Mouse (Mus musculus): ENCODE results near the gene Slc4a11.
"Not testable (repeated sequence)": the region's sequence is repeated elsewhere in the genome, so short reads cannot be mapped to it uniquely, and the experiment has no call there.

Gene Slc4a11

DNA sequence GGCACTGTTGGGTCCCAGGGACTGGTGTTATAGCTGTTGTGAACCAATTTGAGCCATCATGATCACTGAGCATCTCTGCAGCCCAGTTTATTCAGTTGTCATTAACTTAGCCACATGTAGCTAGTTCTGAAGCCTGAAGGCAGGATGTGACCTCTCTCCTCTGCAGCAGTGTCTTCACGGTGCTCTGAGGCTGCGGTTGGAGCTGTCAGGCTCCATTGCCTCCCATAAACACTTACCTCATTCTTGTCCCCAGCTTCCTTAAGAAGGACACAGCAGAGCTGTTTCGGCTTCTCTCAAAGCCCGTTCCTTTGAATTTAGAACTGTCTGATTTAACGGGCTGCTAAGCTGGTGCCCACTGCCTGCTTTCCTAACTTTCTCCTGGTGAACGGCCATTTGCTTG is 17.4 kb downstream of the Slc4a11 start:
- DNase-seq (ENCODE audit: low read depth, low spot score), result no peak

- no peak for DNase-seq (ENCODE audit: low read depth, low spot score)
Observed at GRCm38 (mm10) chr2:130679154-130679553, 18.2 kb downstream of the Slc4a11 start.

GRCm38 (mm10) chr2:130677211-130677610 is 20.1 kb downstream of the Slc4a11 start:
- DNase-seq (ENCODE audit: low read depth, low spot score), result no peak

DNA sequence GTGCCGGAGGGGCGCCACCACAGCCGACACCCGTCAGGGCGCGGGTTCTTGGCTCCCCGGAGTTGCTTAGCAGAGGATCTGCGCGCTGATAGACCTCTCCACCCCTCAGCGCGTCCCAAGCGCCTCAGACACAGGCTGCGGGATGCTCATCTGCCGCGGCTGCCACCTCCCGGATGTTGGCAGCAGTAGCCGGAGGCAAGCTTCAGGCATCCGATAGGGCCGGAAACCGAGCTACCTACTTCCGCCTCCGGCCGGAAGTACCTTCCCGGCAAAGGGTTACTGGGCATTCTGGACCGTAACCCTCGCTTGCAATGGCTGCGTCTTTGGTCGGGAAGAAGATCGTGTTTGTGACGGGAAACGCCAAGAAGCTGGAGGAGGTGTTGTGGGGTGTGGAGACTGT is 29.8 kb downstream of the Slc4a11 start, which contains the start of gene Itpa:
Itpa (plus strand) TSS at position 52 of the 400 bp plus-strand sequence.
- peak; percentile 75 for DNase-seq (ENCODE audit: low read depth, low spot score)

DNA sequence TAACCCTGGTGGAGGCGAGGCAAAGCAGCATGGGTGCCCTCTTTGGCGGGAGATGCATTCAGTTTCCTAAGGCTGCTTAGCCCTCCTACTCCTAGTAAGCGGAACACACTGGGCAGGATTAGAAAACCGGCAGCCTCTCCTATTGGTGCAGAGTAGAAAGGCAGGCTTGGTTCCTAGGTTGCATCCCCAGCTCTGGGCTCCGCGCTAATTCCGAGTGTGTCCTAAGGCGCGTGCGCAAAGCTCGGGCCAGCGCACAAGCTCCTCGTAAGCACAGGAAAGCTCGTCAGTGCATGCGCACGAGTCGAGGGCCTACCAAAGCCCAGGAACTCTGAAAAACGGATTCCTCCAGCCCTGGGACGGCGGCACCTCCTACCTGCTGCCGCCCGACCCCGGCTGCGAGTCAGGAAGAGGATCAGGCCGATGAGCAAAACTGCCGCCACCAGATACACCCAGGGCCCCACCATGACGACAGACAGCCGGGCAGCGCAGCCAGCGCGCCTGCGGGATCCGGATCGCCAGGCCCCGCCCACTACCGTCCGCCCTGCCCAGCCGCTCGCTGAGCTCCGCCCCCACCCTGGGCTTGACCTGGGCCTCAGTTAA is 33.1 kb downstream of the Slc4a11 start, which contains the start of gene Ddrgk1:
Ddrgk1 (minus strand) TSS at position 558 of the 600 bp plus-strand sequence.
- peak; percentile 92 for DNase-seq (ENCODE audit: low read depth, low spot score)

DNA sequence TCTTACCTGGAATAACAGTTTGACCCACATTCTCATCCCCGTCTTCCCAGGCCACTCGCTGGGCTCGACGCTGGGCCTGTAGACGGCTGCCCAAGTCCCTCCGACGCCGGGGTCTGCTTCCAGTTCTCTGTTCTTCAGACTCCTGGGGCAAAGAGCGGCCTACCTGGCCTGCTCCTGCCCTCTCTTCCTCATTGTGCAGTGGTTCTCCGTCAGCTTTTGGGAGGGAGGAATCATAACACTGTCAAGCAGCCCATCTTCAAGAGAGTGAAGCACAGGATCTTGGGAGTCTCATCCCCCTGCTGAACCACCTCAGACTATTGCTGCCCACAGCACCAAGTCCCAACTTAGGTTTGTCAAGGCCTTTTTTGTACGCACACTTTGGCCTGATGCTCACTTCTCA is 34.0 kb downstream of the Slc4a11 start:
- DNase-seq (ENCODE audit: low read depth, low spot score), result no peak

DNA sequence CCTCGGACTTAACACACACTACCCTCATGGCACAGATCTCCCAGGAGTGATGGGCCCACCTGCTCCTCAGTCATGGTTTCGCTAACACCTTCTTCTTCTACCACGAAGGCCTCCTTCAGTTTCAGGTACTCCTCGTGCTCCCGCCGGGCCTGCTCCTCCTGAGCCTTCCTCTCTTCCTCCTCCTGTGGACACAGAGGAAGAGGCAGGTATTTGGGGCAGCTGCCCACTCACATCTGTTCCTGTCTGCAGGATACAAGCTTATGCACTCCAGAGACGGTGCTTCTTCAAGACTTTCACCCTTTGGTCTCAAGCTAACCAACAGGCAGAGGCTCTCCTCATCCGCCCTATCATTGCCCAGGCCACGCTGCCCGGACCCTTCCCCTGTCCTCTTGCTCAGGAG is 38.8 kb downstream of the Slc4a11 start:
- DNase-seq (ENCODE audit: low read depth, low spot score), result no peak

- DNase-seq (ENCODE audit: low read depth, low spot score), result no peak
Observed at GRCm38 (mm10) chr2:130657541-130657940, 39.8 kb downstream of the Slc4a11 start.

DNA sequence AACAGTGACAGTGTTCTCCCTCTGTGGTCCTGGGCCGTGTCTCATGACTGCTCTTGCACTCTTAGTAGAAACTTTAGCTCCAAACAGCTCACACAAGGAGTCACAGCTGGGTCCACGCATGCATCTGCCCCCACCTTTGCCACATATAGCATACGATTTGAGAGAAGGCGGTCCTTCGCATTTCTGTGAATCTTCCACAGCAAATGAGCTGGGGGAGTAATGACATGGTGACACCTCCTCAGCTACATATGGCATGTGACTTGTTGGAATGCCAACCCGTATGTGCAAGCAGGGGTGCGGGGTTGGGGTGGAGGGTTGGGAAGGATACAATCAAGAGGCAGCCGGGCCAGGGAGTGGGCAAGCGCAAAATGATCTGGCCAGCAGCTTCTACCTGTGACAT is 40.8 kb downstream of the Slc4a11 start:
- no peak for DNase-seq (ENCODE audit: low read depth, low spot score)

GRCm38 (mm10) chr2:130655660-130656339 is 41.5 kb downstream of the Slc4a11 start:
- no peak for DNase-seq (ENCODE audit: low read depth, low spot score)

GRCm38 (mm10) chr2:130653760-130654159 is 43.6 kb downstream of the Slc4a11 start:
- no peak for DNase-seq (ENCODE audit: low read depth, low spot score)

DNA sequence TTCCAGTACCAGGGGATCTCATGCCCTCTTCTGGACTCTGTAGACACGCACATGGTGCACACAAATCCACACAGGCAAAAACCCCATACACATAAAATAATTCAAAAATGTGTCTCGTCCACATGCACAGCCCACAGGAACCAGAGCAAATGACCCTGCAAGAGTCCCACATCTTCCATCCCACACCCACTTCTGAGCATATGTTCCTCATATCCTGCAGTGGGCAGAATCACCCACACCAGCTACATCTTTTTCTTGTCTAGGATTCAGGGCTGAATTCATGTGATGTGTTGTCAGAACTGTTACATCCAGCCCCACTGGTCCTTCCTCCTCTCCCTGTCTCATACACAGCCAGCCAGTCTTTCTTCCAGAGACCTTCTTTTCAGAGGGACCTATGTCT is 44.0 kb downstream of the Slc4a11 start:
- no peak for DNase-seq (ENCODE audit: low read depth, low spot score)

DNA sequence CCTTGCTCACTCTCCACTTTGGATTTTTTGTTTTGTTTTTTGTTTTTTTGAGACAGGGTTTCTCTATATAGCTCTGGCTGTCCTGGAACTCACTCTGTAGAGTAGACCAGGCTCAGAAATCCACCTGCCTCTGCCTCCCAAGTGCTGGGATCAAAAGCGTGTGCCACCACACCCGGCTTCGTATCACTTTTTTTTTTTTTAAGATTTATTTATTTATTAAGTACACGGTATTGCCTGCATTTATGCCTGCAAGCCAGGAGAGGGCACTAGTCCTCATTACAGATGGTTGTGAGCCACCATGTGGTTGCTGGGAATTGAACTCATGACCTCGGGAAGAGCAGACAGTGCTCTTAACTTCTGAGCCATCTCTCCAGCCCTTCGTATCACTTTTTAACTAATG is 48.3 kb downstream of the Slc4a11 start:
- not testable (repeated sequence) for DNase-seq (ENCODE audit: low read depth, low spot score)

- no peak for DNase-seq (ENCODE audit: low read depth, low spot score)
Observed at GRCm38 (mm10) chr2:130645198-130645597, 52.1 kb downstream of the Slc4a11 start.

DNA sequence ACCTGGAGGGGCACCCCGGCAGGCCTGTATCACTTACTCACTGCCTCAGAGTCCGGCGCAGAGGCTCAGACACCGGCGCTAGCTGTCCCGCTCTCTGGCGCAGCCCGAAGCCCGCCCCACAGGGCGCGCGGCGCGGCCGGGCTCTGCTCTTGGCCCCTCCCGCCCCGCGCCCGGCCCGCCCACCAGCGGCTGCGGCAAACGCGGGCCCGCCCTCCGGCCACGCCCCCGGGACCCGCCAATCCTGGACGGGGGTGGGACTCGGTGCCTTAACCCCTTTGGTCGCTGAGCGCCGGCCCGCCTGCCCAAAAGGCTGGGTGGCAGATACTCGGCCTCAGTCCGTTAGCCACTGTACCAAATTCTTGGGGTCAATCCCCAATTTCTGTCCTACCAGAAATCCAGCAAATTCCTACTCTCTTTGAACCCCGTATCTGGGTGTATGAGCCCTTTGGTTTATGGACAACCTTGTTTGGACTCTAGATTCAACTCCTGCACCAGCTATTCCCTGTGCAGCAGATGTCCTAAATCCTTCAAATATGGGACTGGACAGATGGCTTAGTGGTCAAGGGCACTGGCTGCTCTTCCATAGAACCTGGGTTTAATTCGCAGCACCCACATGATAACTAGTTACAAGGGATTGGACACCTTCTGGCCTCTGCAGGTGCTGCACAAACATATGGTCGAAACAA is 54.5 kb downstream of the Slc4a11 start, which contains the start of gene Lzts3:
Lzts3 (minus strand) TSS at position 120 of the 686 bp plus-strand sequence.
- DNase-seq (ENCODE audit: low read depth, low spot score), result no peak

GRCm38 (mm10) chr2:130642197-130642660 is 55.1 kb downstream of the Slc4a11 start:
- no peak for DNase-seq (ENCODE audit: low read depth, low spot score)

DNA sequence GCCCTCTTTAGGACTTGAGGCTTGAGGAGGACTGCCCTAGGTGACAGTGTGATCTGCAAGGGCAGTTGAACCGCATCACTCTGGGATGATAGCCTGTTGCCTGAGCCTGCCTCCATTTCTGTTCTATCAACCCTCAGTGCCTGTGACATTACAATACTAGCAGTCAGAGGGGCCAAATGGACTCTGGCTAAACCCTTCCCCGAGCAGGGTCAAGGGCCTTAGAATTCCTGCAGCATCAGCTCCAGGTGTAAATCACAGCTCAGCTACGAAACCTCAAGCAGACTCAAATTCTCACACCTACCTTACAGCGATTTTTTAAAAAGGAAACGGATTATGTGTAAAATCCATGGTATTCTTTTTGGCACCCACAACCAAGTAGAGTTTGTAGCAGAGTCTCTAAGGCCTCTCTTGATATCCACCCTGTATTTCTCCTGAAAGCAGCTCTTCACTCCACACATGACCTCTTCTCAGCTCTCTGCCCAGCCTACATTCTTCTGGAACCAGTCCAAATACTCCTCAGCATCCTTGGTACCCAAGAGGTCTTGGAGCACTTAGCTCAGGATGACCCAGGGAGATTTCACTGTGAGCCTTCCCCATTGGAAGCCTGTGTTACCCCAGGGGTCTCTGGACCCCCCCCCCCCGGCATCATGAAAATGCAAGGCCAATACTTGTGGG is 55.8 kb downstream of the Slc4a11 start:
- no peak for DNase-seq (ENCODE audit: low read depth, low spot score)

DNA sequence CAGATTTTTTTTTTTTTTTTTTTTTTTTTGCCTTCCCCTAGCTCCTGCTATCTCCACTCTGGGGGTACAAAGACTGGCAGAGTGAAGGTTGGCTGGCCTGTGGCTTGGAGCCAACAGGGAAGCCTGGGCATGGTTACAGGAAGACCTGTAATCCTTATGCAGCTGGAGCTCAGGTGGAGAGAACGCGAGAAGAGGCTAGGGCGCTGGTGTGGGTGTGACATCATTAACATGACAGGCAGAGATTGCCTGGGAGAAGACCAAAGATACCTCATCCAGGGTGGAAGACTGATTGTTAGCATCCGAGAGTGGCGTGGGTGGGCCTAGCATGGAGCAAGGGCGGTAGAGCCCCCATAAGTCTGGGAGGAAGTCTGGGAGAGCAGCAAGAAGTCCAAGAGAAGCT is 58.0 kb downstream of the Slc4a11 start:
- no peak for DNase-seq (ENCODE audit: low read depth, low spot score)

DNA sequence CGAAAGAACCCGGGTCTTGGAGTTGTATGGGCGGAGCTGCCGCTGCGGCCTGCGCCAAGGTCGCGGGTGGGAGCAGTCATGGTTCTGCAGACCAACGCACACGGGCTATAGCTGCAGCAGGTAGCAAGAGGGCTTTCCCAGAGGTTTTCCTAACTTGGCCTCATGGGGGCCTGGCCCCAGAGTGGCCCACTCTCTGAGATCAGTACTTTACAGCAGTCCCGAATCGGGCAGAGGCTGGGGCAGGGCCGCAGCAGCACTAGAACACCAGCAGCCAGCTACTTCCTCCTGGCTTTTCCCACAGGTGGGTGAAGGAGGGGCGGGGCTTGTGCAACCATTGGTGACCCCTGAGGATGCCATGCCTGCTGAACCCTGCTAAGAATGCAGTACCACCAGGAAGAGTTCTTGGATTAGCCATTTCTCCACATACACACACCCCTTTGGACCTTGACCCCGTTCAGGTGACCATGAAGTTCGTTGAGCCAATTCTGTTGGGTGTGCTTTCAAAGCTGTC is 59.2 kb downstream of the Slc4a11 start:
- DNase-seq (ENCODE audit: low read depth, low spot score), result no peak

- DNase-seq (ENCODE audit: low read depth, low spot score), result no peak
Observed at GRCm38 (mm10) chr2:130635847-130636246, 61.5 kb downstream of the Slc4a11 start.

- no peak for DNase-seq (ENCODE audit: low read depth, low spot score)
Observed at GRCm38 (mm10) chr2:130634739-130635411, 62.4 kb downstream of the Slc4a11 start.
